Mouse (Mus musculus) adrenal gland, postnatal 14 days (tissue): ENCODE data around the gene Stox2. TPM values are rescaled to one million over a fixed set of nuclear protein-coding genes. Genes with fewer than 3 reads are reported as not detected.

ENCODE experiments used
- DNase-seq: peaks from one replicate; pipeline ENCODE4 v3.0.0; 2021; ENCODE audit warnings: mixed read lengths
- total RNA-seq: library from RNA; stranded (reverse); gene quantifications from 2 replicates; pipeline ENCODE4 v1.2.3, GENCODE M21; 2021

The Stox2 gene
- total RNA-seq, 1 experiment from 2014 or later, result 13.6 TPM

DNA sequence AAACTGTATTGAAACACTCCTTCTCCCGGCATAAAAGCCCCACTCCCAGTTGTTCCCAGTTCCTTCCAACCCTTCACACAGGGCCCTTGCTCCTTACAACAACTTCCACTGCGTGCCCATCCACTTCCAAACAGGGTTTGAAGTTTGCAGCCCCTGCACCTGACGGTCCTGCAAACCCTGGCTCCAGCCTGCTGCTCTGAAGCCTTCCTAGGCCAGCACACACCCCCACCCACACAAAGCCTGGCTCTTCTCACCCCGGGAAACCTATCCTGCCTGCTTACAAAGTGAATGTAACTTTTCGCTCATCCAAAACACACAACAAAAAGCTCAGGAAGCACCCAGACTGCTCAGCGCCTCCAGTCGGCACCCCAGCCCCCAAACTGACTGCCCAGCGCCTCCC, 37.1 kb downstream of the Stox2 start:
- DNase-seq, result no peak

GRCm38 (mm10) chr8:47404852-47405251, 41.3 kb downstream of the Stox2 start:
- DNase-seq, result no peak

- DNase-seq, result no peak
These were observed 53.2 kb downstream of the Stox2 start for GRCm38 (mm10) chr8:47392927-47393326.

DNA sequence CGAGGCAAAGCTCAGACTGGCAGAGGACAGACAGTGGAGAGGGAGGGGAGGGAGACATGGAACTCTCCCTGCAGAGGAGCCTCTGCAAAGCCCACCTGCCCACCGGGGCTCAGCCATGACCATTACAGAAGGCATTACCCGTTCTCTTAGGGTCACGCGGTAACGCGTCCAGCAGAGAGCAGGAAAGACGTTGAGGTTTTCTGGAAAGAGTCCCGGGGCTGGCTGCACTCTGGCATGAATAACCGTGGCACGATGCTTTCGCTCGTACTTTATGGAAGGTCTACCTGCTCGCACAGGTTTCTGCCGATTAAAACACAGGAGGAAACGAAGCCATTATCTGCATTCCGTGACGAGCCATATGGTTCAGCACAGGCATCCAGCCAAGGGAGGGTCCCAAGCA, 53.9 kb downstream of the Stox2 start:
- DNase-seq, result no peak

DNA sequence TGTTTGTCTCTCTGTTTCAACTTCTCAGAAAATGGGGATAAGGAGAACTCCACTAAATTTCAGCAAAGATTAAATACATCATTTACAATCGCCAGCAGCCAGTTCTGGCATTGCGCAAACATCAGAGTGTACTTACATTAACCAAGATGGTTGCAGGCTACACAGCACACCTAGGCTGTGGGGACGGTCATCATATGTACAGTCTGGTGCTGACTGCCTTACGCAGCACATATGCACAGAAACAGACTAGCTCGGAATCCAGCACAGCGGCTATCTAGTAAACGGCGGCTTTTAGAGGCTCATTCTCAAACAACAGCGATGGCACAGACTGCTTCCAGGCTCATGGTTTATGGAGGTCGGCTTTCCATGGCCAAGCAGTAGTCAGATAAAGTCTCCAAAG, 54.3 kb downstream of the Stox2 start:
- no peak for DNase-seq

- DNase-seq, result peak; percentile 17
These were observed 56.7 kb downstream of the Stox2 start for GRCm38 (mm10) chr8:47389430-47389829.

GRCm38 (mm10) chr8:47388171-47388570, 58.0 kb downstream of the Stox2 start:
- DNase-seq, result peak; percentile 16

- no peak for DNase-seq
These were observed 60.4 kb downstream of the Stox2 start for GRCm38 (mm10) chr8:47385810-47386209.

- DNase-seq, result no peak
These were observed 62.0 kb downstream of the Stox2 start for GRCm38 (mm10) chr8:47384151-47384550.

GRCm38 (mm10) chr8:47383632-47384031, 62.5 kb downstream of the Stox2 start:
- no peak for DNase-seq

DNA sequence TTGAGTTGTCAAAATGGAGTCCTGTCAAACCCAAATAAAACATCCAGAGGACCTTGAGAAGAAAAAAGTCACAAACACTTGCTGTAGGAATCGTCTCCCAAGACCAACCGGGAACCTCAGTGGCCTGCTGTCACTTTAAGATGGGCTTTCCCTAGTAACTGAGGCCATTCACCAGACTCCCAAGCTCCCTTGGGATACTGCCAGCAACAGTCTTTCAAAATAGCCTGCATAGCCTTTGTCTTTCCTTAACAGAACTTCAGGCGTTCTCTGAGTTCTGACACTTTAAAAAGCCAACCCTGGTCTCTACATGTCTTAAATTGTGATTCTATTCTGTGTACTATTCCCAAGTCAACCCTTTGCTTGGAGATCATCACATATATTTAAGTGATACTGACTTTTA, 64.9 kb downstream of the Stox2 start:
- DNase-seq, result peak; percentile 74

GRCm38 (mm10) chr8:47380725-47381124, 65.4 kb downstream of the Stox2 start:
- no peak for DNase-seq

- DNase-seq, result peak; percentile 33
These were observed 66.1 kb downstream of the Stox2 start for GRCm38 (mm10) chr8:47380075-47380474.

DNA sequence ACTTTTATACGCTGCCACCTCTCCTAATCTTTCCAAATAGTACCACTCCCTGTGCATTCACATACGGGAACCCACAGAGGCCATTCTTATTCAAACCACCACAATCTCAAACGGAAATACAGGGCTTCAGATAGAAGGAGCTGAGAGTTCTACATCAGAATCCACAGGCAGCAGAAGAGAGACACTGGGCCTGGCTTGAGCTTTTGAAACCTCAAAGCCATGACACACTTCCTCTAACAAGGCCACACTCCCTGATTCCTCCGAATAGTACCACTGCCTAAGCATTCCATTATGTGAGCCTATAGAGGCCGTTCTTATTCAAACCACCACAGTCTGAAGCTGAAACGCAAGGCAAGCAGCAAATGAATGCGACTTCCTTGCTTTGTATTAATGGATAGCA, 69.5 kb downstream of the Stox2 start:
- DNase-seq, result no peak

GRCm38 (mm10) chr8:47373757-47374156, 72.4 kb downstream of the Stox2 start:
- DNase-seq, result no peak

GRCm38 (mm10) chr8:47371539-47371938, 74.6 kb downstream of the Stox2 start:
- DNase-seq, result no peak

DNA sequence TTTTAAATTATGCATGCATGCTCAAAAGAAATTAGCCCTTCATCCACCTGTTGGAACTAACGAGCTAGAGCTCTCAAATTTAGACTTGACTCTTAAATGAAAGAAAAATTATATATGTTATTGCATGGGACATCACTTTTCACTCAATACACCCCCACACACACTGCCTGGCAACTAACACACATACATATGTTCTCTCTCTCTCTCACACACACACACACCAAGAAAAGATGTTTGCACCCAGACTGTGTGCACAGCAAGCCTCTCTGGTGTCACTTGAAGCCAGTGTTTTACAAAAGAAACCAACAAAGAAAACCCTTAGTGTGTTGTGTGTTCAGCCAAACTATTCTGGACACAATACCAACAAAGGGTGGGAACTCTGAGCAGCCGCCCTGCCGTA, 75.1 kb downstream of the Stox2 start:
- no peak for DNase-seq

- peak; percentile 91 for DNase-seq
These were observed 75.6 kb downstream of the Stox2 start for GRCm38 (mm10) chr8:47370421-47371080.

DNA sequence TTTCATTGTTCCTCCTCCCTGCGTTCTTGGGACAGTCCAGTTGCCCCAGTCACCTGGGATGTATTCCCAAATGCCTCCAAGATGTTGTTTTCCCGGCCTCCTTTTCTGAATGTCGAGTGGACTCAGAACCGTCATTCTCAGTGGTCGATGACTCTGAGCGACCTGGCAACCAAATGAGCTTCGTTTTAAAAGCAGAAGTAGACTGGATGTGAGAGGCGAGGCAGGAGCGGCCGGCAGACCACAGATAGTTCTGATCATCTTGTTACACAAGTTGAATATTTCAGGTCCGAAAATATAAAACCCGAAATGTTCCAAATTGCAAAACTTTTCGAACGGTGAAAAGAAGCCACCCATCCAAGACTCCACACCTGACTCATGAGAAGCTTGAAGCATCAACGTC, 76.2 kb downstream of the Stox2 start:
- no peak for DNase-seq

DNA sequence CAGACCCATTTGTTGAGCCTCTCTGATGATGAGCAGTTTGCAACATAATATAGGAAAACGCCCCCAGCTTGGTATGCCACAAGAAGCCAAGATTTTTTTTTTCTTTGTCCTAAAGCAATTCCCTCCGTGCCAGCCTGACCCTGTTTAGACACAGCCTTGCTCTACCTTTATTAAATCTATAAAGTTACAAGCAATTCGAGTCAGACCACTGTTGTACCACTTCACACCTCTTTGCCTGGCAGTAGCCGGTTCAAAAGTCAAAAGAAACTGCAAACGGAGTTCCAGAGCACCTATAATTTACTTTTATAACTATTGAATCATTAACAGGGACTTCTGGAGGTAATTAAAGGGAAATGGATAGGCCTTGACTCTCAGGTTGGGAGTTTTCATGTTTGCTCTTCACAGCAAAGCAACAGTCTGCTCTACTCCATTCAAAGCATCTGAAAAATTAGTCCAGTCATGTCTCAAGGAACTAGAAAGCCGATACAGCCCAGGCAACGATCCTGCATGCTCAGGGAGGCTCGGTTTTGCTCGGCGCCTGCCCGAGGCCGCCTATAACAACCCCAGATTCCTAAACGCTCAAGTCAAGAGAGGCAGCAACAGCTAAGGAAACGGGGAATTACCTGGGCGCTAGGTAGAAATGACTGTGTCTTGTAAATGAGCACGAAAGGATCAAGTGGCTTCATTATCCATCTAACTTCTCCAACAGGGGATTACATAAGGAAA, 77.0 kb downstream of the Stox2 start:
- no peak for DNase-seq

DNA sequence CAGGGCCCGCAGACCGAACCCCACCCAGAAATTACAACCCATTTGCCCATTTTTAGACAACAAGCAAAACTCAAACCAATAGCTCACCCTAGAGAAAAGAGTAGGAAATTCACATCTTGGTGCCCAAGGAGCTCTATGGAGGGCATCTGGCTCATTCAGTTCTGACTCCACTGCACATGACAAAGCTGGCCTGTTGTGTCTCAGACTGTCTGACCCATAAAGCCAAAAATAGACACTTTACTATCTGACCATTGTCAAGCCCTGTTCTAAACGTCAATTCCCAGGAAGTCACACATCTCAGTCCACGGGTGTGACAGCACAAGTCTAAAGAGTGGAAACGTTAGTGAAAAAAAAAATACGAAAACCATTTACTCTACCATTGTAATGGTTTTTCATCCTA, 79.1 kb downstream of the Stox2 start:
- no peak for DNase-seq

DNA sequence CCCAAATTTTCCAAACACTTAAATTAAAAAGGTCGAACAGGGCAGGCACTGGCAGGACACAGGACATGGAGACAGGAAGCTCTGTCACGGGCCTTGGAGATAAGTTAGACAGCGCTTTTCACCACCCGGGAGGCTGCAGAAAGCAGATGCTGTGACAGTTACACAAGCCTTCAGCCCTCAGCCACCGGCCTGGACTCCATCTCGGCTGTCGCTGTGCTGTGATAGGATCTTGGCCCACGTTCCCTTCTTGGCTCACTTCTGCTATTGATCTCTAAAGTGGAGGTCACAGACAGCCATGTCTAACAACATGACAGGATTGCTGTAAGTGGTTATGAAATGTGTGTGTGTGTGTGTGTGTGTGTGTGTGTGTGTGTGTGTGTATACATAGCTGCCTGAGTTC, 82.9 kb downstream of the Stox2 start:
- peak; percentile 57 for DNase-seq

DNA sequence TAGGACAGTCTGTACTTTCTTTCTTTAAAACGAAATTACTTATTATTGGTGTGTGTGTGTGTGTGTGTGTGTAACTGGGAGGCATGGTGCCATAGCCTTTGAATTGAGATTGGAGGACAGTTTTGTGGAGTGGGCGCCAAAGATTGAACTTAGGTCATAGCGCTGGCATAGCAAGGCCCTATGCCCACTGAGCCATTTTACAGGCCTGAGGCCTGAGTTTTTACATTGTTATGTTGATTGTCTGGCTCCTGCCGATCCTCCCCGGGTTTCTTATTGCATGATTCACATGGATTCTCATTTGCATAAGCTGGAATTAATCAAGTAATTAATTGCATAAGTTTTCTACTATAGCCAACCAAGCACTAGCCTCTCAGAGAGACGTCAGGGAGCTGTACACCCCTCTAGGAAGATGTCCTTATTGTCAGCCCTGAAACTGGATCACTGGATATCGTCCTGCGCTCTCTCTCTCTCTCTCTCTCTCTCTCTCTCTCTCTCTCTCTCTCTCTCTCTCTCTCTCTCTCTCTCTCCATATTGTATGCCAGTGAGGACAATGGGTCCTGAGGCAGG, 90.7 kb downstream of the Stox2 start:
- no peak for DNase-seq
